Mouse (Mus musculus) bone marrow, adult 2 months (tissue): ENCODE data around the gene Pycr1. TPM values are rescaled to one million over a fixed set of nuclear protein-coding genes. Genes with fewer than 3 reads are reported as not detected.
A peak's percentile ranks its signal among the peaks of the same experiment; 100 is the strongest.

ENCODE experiments used
- H3K27ac ChIP-seq: fragments of 200-500 bp; 2 replicates; pipeline ENCODE4 v1.5.1; 2012; ENCODE audit warnings: low read depth, mild to moderate bottlenecking, control low read depth, inconsistent platforms, low read length; ENCODE audit not compliant: control insufficient read depth, poor library complexity, insufficient read depth
- H3K4me1 ChIP-seq: fragments of 200-500 bp; 2 replicates; pipeline ENCODE4 v1.6.1; 2011; ENCODE audit warnings: low read length; ENCODE audit not compliant: control insufficient read depth, insufficient read depth
- H3K4me3 ChIP-seq: fragments of 200-500 bp; replicated peaks from 2 replicates; pipeline ENCODE3; 2011; ENCODE audit warnings: mild to moderate bottlenecking, low read depth, low read length, control low read depth; ENCODE audit not compliant: control insufficient read depth
- CTCF ChIP-seq: fragments of 200-500 bp; IDR thresholded peaks from 2 replicates; pipeline ENCODE4 v1.5.1; 2011; ENCODE audit warnings: low read length, control low read depth; ENCODE audit not compliant: control insufficient read depth, insufficient read depth
- POLR2A ChIP-seq: fragments of 200-500 bp; IDR thresholded peaks from 2 replicates; pipeline ENCODE4 v1.6.1; 2011; ENCODE audit warnings: low read depth, mild to moderate bottlenecking, control low read depth, low read length, borderline replicate concordance; ENCODE audit not compliant: control insufficient read depth
- WGBS: fragments of 180-500 bp; shearing (Covaris S2); methylation state at CpG from one replicate; pipeline ENCODE4 v1.1.7; 2018; 5-methylcytosine and 5-hydroxymethylcytosine counted together
- polyA plus RNA-seq: library from polyadenylated mRNA; stranded (reverse); fragments of >200 nt; gene quantifications from 2 replicates; pipeline ENCODE4 v1.2.4, GENCODE M21; 2011; ENCODE audit warnings: low replicate concordance; ENCODE audit not compliant: missing spikeins, insufficient read depth, insufficient read length

Gene Pycr1
- polyA plus RNA-seq, 1 experiment = 2.3 TPM

DNA sequence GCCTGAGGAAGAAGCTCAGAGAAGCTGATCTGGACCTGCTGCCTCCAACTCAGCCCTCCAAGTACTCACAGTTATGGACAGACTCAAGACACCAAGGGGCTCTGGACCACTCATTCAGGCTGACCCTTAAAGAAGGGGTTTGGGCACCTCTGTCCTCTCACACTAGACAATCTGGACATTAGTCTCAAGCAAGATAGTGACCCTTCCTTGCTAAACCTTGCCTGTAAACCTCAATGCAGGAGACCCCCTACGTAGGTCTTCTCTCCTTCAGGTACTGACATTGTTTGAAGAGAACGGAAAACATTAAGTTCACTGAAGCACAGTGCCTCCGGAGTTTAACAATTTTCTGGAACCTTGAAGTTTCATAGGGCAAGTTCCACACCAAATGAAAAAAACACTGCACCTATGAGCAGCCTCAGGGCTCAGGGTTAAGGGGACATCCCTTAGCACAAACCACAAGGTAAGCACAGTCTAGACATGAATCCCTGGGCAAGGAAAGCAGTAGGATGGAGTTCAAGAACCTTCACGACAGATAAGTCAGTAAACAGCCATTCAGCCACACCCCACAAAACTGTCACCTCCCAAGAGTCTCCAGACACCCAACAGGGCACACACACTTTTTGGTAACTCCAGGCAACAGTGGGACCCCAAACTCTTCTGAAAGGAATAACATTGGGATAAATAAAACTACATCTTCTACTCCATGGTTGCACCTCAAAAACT is 11.7 kb downstream of the Pycr1 start:
- Histone ChIP-seq H3K27ac (peak overlapping the region; percentile 94), H3K4me3 (peak overlapping the region; percentile 80), H3K4me1 (peaks cover 9% of the 10 kb centered on the region)
- TF ChIP-seq CTCF (no peak), POLR2A (no peak)
- WGBS = 25% methylated on average over 4 of the region's 4 CpGs

DNA sequence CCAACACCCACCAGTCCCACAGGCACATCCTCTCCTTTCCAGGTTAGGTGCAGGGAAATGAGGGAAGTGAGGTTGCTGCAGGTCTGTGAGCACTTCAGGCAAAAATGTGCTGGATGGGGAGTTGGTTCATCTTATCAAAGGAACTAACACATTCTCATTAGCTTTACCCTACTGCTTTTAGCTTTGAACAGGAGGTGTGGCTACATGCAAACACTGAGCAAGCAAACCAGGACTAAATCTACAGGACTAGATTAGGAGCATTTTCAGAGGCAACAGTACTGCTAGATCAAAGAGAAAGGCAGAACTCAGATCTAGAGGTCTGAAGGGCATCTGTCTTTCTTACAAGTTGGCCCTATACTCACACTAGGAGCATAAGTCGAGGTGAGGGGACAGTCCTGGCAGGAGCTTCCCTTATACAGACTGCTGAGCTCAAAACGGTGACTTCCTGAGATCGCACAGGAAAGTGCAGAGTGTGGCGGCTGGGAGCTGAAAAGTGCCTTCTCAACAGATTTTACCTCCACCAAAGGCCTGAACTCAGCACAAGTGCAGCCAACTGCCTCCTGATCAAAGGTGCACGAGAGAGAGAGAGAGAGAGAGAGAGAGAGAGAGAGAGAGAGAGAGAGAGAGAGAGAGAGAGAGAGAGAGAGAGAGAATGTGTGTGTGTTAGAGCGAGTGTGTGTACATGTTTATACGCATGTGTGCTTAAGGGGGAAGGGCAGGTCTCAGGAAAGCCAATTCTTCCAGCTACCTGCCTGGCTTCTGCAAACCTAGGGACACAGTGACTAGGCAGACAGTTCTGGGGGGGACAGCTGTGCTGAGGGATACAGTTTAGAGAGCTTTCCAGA is 12.5 kb downstream of the Pycr1 start:
- 6% methylated on average over 7 of the region's 7 CpGs for WGBS
- TF ChIP-seq POLR2A (no peak), CTCF (no peak)
- Histone ChIP-seq H3K4me1 (peaks cover 10% of the 10 kb centered on the region), H3K4me3 (peak overlapping the region; percentile 57), H3K27ac (peak overlapping the region; percentile 94)

DNA sequence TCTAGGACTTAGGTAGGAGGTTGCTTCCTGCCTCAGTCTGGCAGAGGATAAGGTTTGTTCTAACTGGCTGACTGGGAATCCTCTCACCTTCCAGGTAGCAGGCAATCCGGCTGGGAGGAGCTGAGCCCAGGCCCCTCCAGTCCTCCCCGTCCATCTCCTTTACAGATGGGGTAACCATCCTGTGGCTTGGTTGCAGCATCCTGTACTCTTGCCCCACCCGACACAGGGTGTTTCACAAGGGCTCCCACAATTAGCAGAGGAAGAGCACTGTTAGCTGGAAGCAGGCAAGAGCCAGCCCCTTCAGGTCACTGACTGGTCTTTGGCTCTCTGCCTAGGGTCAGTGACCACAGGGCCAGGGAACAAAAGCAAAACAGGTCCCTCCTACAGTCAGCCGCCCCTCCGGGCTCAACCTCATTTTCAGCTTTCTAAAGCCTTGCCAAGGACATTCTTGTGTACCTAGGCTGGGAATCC is 13.1 kb downstream of the Pycr1 start:
- H3K4me1 ChIP-seq = peaks cover 12% of the 10 kb centered on the region
- peak overlapping the region; percentile 94 for H3K27ac ChIP-seq
- 7% methylated on average over 5 of the region's 5 CpGs for WGBS
- H3K4me3 ChIP-seq = peak overlapping the region; percentile 86
- no peak for TF ChIP-seq CTCF
- no peak for TF ChIP-seq POLR2A

DNA sequence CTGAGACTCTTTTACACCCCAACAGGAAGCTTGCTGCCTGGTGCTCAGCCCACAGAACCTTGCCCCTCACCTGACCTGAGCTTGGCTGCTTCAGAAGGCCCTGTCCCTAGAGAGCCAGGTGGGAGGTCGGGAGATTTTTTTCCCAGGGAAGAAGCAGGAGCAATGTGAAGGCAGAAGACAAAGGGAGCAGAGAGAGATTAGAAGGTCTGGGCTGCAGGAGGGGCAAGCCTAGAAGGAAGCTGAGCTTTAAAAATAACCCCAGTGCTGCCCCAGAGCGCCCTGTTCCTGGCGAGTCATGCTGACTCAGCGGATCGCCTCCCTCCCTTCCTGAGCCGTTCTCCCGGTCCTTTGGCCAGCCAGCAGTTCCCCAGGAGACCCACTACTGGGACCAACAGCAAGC is 13.7 kb downstream of the Pycr1 start:
- Histone ChIP-seq H3K27ac (peak overlapping the region; percentile 94), H3K4me3 (peak overlapping the region; percentile 86), H3K4me1 (peaks cover 16% of the 10 kb centered on the region)
- WGBS = 0% methylated on average over 7 of the region's 7 CpGs
- TF ChIP-seq CTCF = no peak
- no peak for TF ChIP-seq POLR2A

DNA sequence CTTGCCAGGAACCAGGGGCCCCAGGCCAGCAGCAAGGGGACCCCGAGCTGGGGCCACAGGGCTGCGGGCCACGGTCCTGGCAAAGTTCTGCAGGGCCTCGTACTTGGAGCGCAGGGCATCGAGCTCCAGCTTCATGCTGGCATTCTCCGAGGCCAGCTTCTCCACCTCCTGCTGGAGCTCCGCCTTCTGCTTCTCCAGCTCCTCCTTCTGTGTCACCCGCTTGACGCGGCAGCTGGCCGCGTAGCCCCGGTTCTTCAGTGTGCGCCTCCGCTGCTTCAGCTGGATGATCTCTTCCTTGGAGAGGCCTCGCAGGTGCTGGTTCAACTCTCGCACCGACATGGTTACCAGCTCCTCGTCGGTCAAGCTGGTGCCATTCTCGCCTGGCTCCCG is 14.2 kb downstream of the Pycr1 start:
- TF ChIP-seq POLR2A (peak; percentile 97; the same call in 1 of the 2 replicates), CTCF (no peak)
- peak overlapping the region; percentile 86 for H3K4me3 ChIP-seq
- H3K27ac ChIP-seq = peak overlapping the region; percentile 94
- 3% methylated on average over 23 of the region's 23 CpGs for WGBS
- H3K4me1 ChIP-seq = peaks cover 16% of the 10 kb centered on the region

DNA sequence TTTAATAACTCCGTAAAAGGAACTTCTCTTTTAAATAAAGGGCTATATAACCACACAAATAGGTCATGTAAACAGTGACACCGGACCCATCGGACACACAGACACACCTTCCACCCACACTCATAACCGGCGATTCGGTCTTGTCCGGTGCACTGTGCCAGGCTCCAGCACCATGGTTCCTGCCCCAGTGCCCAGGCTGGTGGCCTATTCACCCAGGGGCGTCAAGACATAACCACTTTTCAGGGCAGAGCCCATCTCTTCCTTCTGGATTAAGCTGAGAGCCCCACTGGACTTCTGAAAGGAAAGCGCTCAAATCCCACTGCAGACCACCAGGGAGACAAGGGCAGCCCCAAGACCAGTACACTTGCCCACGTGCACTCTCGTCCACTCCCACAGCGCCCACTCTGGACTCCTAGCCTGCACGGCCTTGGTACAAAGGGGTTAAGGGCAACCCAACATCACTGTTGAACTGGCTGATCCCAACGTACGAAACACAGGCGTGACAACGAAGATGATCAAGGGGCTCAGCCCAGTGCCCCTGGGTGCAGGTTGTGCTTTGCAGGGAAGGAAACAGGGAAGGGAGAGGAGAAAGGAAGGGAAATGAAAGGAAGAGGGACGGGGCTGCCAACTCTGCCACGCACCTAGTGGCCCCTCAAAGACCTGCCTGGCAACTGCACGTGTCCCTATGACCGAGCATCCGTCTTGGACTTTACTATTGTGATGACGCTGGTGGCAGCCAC is 14.8 kb downstream of the Pycr1 start:
- 63% methylated on average over 23 of the region's 23 CpGs for WGBS
- TF ChIP-seq POLR2A = no peak
- TF ChIP-seq CTCF = no peak
- Histone ChIP-seq H3K4me3 (peak overlapping the region; percentile 86), H3K4me1 (peaks cover 15% of the 10 kb centered on the region), H3K27ac (peak overlapping the region; percentile 94)

DNA sequence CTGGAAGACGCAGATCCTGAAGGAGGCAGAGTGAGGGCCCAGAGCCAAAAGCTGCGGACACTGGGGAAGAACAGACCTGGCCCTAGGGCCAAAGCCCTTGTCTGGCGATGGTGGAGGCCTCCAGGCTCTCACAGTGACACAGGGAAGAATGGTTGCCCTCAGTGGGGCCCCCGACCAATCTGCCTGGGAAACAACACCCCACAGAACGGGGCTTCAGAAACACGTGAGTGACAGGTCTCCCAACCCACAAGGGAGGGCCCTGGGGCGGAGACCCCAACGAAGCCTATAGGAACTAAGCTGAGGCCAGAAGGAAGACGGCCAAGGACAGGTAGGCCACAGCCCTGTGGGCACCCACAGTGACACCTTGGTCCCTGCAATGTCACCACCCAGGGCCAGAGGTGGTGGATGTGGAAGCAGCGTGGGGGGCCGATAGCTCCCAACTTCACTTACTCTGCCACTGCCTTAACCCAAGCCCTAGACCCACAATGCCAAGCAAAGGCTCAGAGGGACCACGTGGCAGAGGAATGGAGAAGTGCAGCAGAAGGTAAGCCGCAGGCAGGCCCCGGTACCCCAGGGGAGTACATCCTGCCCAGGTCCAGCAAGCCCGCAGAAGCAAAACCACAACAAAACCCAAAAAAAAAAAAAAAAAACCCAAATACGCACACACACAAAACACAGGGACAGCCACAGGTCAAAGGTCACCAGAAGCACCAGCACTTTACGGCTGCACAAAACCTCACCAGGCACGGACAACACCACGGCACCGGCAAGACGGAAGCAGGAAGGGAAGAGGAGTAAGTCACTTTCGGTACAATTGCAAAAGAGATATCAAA is 15.9 kb downstream of the Pycr1 start:
- H3K4me1 ChIP-seq = peaks cover 13% of the 10 kb centered on the region
- 11% methylated on average over 22 of the region's 22 CpGs for WGBS
- no peak for TF ChIP-seq CTCF
- peak; percentile 22; the same call in 1 of the 2 replicates for TF ChIP-seq POLR2A

More for the DNA sequence above, 15.9 kb downstream of the Pycr1 start:
- peak overlapping the region; percentile 53 for H3K27ac ChIP-seq
- peak overlapping the region; percentile 49 for H3K4me3 ChIP-seq
